Mouse (Mus musculus): Measurements from ENCODE around the gene Noct. TPM values are rescaled to one million over a fixed set of nuclear protein-coding genes. Genes with fewer than 3 reads are reported as not detected.

Noct gene
- polyA plus RNA-seq (2015; fragmentation: Illumina TruSeq; extraction: RNeasy Lipid Tissue Mini Kit (QIAGEN cat#74804); ENCODE audit: insufficient read depth, low read depth, low replicate concordance): 4.5 TPM

DNA sequence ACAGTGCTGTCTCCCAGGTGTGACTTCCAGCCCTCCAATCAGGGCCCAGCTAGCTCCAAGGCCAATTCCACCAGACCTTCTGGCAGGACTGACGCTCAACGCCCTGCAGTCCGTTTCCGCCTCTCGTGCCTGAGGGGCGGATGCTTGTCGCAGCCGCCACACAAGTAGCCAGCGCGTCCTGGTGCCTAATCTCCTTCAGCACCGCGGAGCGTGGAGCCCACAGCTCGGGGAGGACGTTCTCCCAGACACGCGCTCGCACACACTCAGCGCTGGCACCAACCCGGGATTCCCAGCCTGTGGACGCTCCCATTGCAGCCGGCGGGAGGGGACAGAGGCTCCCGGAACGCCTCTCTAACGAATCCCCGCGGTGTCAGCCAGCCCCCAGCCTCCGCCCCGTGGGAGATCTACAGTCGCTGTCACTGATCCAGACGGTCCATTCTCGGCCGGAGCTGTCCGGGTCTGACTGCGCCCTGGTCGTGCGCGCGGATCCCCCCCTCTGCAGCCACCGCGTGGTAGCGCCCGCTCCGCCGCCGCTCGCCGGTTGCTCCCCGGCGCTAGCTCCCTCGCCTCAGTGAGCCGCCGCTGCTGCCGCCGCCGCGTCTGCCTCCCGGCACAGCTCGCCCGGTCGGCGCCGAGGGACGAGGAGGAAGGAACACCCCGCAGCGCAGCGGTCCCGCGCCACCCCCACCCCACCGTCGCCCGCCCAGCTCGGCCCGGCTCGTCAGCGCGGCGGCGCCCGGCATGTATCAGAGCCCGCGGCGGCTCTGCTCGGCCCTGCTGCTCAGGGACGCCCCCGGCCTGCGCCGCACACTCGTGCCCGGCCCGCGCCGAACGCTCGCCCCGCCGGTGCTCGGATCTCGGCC is at the start of gene Noct:
TSS of gene Noct (plus strand) at position 85 of the 863 bp plus-strand sequence.

Other genes with a start within 250 kb of the Noct start
- 8.5 TPM for gene Elf2, start 116.2 kb downstream of the Noct start, polyA plus RNA-seq (2015; fragmentation: Illumina TruSeq; extraction: RNeasy Lipid Tissue Mini Kit (QIAGEN cat#74804); ENCODE audit: insufficient read depth, low read depth, low replicate concordance)
- gene Mgarp, start 172.3 kb downstream of the Noct start, polyA plus RNA-seq (2015; fragmentation: Illumina TruSeq; extraction: RNeasy Lipid Tissue Mini Kit (QIAGEN cat#74804); ENCODE audit: insufficient read depth, low read depth, low replicate concordance): 0.70 TPM
- 74.9 TPM for gene Ndufc1, start 184.5 kb downstream of the Noct start, polyA plus RNA-seq (2015; fragmentation: Illumina TruSeq; extraction: RNeasy Lipid Tissue Mini Kit (QIAGEN cat#74804); ENCODE audit: insufficient read depth, low read depth, low replicate concordance)
- 6.2 TPM for gene Naa15, start 190.7 kb downstream of the Noct start, polyA plus RNA-seq (2015; fragmentation: Illumina TruSeq; extraction: RNeasy Lipid Tissue Mini Kit (QIAGEN cat#74804); ENCODE audit: insufficient read depth, low read depth, low replicate concordance)